Mouse (Mus musculus) forebrain, embryonic 12.5 days (tissue): ENCODE data around the gene Cdk14. TPM values are rescaled to one million over a fixed set of nuclear protein-coding genes. Genes with fewer than 3 reads are reported as not detected.
A peak's percentile ranks its signal among the peaks of the same experiment; 100 is the strongest.

Experiments
- ATAC-seq: fragments of 200-750 bp; cut with Nextera tagmentation; 2 replicates; pipeline ENCODE4 v1.8.0; 2017; ENCODE audit warnings: moderate TSS enrichment; ENCODE audit not compliant: low FRiP score
- H3K27ac ChIP-seq: fragments of 300-500 bp; sonication (generic); 2 replicates; pipeline ENCODE4 v1.5.1; 2016; ENCODE audit warnings: mild to moderate bottlenecking
- H3K27me3 ChIP-seq: fragments of 300-500 bp; sonication (generic); 2 replicates; pipeline ENCODE4 v1.6.1; 2016; ENCODE audit warnings: mild to moderate bottlenecking
- H3K36me3 ChIP-seq: fragments of 300-500 bp; sonication (generic); replicated peaks from 2 replicates; pipeline ENCODE4 v1.6.1; 2016; ENCODE audit warnings: mild to moderate bottlenecking
- H3K4me1 ChIP-seq: fragments of 300-500 bp; sonication (generic); 2 replicates; pipeline ENCODE4 v1.6.1; 2016
- H3K4me2 ChIP-seq: fragments of 300-500 bp; sonication (generic); 2 replicates; pipeline ENCODE4 v1.6.1; 2016; ENCODE audit warnings: mild to moderate bottlenecking, moderate library complexity
- H3K4me3 ChIP-seq: fragments of 300-500 bp; sonication (generic); replicated peaks from 2 replicates; pipeline ENCODE4 v1.5.1; 2016; ENCODE audit warnings: mild to moderate bottlenecking
- H3K9ac ChIP-seq: fragments of 300-500 bp; sonication (generic); 2 replicates; pipeline ENCODE4 v1.6.1; 2016; ENCODE audit warnings: mild to moderate bottlenecking
- H3K9me3 ChIP-seq: fragments of 300-500 bp; sonication (generic); 2 replicates; pipeline ENCODE4 v1.6.1; 2016
- WGBS: fragments of 180-500 bp; shearing (Covaris S2); methylation state at CpG from one replicate; pipeline ENCODE4 v1.1.7; 2016; 5-methylcytosine and 5-hydroxymethylcytosine counted together
- polyA plus RNA-seq: library from polyadenylated mRNA; unstranded; fragments of >200 nt; fragmentation: Nextera tagmentation; extraction: Ambion mirVana; gene quantifications from 2 replicates; pipeline ENCODE4 v1.2.1, GENCODE M21; 2016

The Cdk14 gene
- polyA plus RNA-seq, 1 experiment from 2014 or later = 33.0 TPM

DNA sequence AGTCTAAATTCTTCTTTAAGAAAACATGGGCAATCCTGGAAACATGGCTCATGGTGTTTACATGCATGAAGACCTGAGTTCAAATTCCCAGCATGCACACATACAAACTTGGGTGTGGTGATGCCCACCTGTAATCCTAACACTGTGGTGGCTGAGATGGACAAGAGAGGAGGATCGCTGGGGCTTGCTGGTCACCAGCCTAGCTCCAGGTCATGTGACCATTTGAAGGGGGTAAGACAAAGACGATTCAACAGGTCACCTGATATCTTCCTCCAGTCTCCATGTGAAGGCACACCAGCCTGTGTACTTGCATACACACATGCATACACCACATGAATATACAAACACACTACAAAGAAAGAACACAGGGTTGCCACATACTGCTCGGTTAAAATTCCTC lies 406.3 kb downstream of the Cdk14 start:
- WGBS = 87% methylated on average over 3 of the region's 3 CpGs
- H3K27ac ChIP-seq = no peak overlapping the region
- H3K9ac ChIP-seq = no peak overlapping the region
- H3K4me2 ChIP-seq = no peak overlapping the region
- H3K4me3 ChIP-seq = no peak overlapping the region
- no peak for ATAC-seq
- H3K4me1 ChIP-seq = no peaks in the 10 kb centered on the region
- H3K36me3 ChIP-seq = no peaks in the 10 kb centered on the region
- peaks cover 10% of the 10 kb centered on the region for H3K27me3 ChIP-seq
- H3K9me3 ChIP-seq = no peaks in the 10 kb centered on the region

DNA sequence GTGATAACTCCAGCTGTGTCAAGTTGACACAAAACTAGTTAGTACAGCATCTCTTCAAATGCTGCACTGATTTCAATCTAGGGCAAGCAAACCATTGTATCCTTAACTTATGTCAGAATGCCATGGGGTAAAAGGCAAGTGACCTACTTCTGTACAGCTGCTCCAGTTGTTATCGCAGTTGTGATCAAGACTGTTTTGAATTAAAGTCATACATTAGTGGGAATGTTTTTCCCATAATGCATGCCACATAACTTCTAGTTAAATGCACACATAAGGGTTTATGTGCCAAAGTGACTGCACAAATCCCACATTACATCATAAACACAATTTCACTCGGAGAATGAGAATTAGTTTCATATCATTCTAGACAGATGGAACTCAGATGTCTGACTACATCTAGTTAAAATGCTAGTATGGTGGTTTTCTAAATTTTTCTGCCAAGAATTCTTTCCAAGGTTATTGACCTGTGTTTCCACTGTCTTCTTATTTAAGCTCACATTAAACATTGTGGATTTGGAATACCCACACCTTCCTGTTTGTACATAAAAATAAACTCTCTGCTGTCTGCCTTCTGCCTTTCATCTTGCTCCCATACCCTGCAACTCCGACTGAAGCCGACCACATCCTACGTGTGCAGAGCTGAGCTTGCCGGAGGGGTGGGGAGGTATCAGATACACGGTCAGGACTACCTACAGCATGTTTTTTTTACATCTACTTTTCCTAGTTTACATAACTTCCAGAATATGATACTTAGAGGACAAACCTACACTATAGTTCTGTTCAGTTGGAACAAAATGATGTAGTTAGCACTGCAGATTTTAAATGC lies 407.4 kb downstream of the Cdk14 start:
- peaks cover 7% of the 10 kb centered on the region for H3K4me1 ChIP-seq
- peaks cover 10% of the 10 kb centered on the region for H3K27me3 ChIP-seq
- no peaks in the 10 kb centered on the region for H3K9me3 ChIP-seq
- H3K9ac ChIP-seq = no peak overlapping the region
- H3K4me2 ChIP-seq = no peak overlapping the region
- H3K27ac ChIP-seq = no peak overlapping the region
- H3K36me3 ChIP-seq = no peaks in the 10 kb centered on the region
- no peak overlapping the region for H3K4me3 ChIP-seq
- ATAC-seq = no peak
- WGBS = 85% methylated on average over 7 of the region's 7 CpGs

DNA sequence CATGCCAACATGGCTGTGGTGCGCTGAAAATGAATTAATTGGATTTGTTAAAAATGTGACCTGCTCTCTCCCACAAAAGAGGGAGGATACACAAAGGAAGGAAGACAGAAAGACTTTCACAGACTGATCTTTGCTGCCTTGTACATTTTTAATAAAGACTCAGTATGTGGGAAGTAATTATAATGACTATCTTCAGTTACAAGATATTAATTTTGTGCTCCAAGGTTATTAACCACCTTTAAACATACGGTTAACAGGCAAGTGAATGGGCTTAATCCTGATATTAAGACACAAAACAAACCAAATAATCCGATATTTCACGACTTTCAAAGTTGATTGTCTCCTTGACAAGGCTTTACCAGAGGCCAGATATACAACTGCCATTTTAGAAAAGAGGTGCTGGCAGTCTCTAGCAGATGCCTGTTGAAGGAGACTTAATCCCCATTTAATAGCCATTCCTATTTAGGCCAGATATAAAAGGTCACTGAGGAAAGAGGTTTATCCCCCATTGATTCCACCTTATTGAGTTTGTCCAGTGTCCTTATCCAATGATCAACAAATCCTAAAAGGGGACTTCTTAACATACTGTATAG lies 411.9 kb downstream of the Cdk14 start:
- Histone ChIP-seq H3K4me3 (no peak overlapping the region), H3K9me3 (no peaks in the 10 kb centered on the region), H3K27ac (no peak overlapping the region), H3K4me2 (peak overlapping the region; percentile 13; the same call in 1 of the 2 replicates), H3K4me1 (peaks cover 17% of the 10 kb centered on the region), H3K36me3 (no peaks in the 10 kb centered on the region), H3K9ac (no peak overlapping the region), H3K27me3 (peaks cover 10% of the 10 kb centered on the region)
- no peak for ATAC-seq
- 15% methylated on average over 4 of the region's 4 CpGs for WGBS

DNA sequence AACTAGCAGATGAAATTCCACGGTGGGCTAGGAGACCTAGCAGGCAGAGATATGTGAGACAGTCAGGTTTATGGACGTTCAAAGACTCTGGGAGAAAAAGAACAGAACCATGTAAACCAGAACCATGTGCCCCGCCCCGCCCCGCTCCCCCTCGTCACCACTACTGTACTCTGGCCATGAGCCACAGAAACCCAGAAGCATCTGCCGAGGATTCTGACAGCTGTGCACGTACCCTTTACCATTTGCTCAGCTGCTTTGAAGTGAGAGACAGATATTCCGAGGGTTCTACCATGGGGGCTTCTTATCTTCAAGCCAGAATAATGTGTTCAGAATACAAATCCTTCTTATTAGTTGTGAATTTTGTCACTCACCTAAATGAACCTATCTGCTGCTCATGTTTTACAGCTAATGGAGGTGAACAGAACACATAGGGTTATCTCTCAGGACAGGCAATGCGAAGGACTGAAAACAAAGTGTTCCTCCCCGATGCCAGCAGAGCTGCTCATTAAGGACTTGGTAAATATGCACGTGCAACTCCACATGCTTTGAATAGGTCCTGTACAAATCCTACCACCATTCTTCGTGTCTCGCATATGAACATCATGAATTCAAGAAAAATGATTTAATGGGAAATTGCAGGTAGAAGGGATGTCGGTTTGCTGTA lies 412.5 kb downstream of the Cdk14 start:
- H3K27me3 ChIP-seq = peaks cover 10% of the 10 kb centered on the region
- 46% methylated on average over 15 of the region's 15 CpGs for WGBS

DNA sequence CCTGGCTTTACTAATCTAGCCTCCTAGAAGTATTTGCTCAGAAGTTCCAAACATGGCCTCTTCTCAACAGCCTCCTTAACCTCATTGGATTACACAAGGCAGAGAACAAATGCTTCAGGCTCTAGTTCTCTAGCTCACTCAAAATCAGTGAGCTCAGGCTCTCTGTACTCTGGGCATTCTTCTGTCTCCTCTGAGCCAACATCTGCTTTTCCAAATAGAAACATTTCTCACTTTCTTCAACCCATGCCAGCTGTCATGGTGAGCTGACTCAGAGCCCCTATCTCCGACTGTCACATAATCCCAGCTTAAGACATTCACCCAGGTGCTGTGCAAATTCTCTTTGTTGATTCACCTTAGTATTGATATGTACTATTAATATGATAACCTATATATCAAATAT lies 414.5 kb downstream of the Cdk14 start:
- H3K4me3 ChIP-seq = no peak overlapping the region
- H3K36me3 ChIP-seq = no peaks in the 10 kb centered on the region
- no peaks in the 10 kb centered on the region for H3K9me3 ChIP-seq
- no peaks in the 10 kb centered on the region for H3K27me3 ChIP-seq
- no peak overlapping the region for H3K4me2 ChIP-seq
- H3K4me1 ChIP-seq = peaks cover 17% of the 10 kb centered on the region
- H3K9ac ChIP-seq = no peak overlapping the region
- no peak overlapping the region for H3K27ac ChIP-seq
- ATAC-seq = no peak
- 82% methylated on average over 1 of the region's 1 CpGs for WGBS

More for the DNA sequence above, 412.5 kb downstream of the Cdk14 start:
- Histone ChIP-seq H3K4me2 (peak overlapping the region; percentile 13; the same call in 1 of the 2 replicates), H3K9ac (no peak overlapping the region), H3K4me3 (no peak overlapping the region), H3K4me1 (peaks cover 17% of the 10 kb centered on the region), H3K9me3 (no peaks in the 10 kb centered on the region), H3K27ac (no peak overlapping the region), H3K36me3 (no peaks in the 10 kb centered on the region)
- ATAC-seq = peak; percentile 57; the same call in 1 of the 2 replicates

DNA sequence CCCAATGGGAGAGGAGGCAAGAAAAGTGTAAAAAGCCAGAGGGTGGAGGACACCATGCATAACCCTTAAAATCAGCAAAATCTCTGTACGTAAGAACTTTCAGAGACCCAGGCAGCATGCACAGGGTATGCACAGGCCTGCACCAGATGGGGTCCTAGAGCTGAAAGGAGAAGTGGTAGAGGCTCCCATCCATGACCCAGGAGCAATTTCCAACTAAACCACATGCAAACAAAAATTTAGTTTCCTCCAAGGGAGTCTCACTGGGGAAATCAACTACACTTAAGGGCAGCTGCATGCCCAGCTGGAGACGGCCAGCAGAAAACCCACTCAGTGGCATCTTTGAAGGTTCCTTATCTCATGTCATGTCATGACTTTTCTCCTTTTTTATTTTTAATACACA lies 415.4 kb downstream of the Cdk14 start:
- no peak overlapping the region for H3K4me2 ChIP-seq
- no peak overlapping the region for H3K27ac ChIP-seq
- H3K4me3 ChIP-seq = no peak overlapping the region
- no peaks in the 10 kb centered on the region for H3K9me3 ChIP-seq
- peaks cover 17% of the 10 kb centered on the region for H3K4me1 ChIP-seq
- no peak overlapping the region for H3K9ac ChIP-seq
- H3K27me3 ChIP-seq = no peaks in the 10 kb centered on the region
- 93% methylated on average over 2 of the region's 2 CpGs for WGBS
- no peaks in the 10 kb centered on the region for H3K36me3 ChIP-seq
- ATAC-seq = no peak

DNA sequence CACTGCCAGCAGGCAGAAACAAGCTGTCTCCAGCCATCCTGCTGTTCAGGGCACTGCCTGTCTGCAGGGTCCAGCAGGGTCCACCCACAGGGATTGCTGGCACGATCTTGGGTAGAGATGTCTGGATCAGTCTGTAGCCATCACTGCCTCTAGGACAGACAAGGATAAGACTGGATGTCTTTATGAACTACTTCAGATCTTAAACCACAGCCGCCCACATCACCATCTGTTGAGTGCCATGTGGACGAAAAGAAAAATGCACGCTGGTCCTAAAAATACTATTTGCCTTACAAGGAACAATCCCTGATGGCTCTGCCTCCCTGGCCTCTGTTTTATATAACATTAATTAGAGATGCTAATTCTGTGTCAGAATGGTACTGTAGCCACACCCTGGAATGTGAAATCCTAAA lies 426.9 kb downstream of the Cdk14 start:
- H3K4me3 ChIP-seq = no peak overlapping the region
- H3K4me1 ChIP-seq = peaks cover 12% of the 10 kb centered on the region
- H3K27ac ChIP-seq = no peak overlapping the region
- H3K4me2 ChIP-seq = no peak overlapping the region
- 87% methylated on average over 4 of the region's 4 CpGs for WGBS
- no peak for ATAC-seq
- no peaks in the 10 kb centered on the region for H3K27me3 ChIP-seq
- no peaks in the 10 kb centered on the region for H3K36me3 ChIP-seq
- H3K9ac ChIP-seq = no peak overlapping the region
- H3K9me3 ChIP-seq = no peaks in the 10 kb centered on the region

DNA sequence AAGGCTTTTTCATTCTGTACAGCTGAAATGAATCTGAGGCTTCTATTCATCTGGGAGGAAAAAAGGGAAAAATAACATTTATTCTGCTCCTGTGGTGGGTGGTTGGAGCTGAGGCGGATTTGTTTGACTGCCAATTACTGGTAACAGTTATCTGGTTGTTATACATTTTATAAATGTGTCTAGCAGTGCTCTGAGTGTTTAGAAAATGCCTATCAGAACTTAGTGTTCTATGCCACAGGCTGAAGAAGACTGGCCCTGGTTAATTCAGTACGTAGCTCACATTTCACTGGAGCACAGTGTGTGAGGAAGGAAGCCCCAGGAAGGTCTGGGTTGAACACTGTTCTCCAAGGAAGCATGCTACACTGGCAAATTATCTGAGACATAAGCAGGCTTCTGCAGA lies 429.1 kb downstream of the Cdk14 start:
- Histone ChIP-seq H3K4me1 (peaks cover 12% of the 10 kb centered on the region), H3K27me3 (no peaks in the 10 kb centered on the region), H3K36me3 (no peaks in the 10 kb centered on the region), H3K27ac (no peak overlapping the region; the same call in 1 of the 2 replicates), H3K4me3 (no peak overlapping the region), H3K9me3 (no peaks in the 10 kb centered on the region), H3K9ac (no peak overlapping the region), H3K4me2 (no peak overlapping the region)
- no peak for ATAC-seq
- 56% methylated on average over 2 of the region's 2 CpGs for WGBS

DNA sequence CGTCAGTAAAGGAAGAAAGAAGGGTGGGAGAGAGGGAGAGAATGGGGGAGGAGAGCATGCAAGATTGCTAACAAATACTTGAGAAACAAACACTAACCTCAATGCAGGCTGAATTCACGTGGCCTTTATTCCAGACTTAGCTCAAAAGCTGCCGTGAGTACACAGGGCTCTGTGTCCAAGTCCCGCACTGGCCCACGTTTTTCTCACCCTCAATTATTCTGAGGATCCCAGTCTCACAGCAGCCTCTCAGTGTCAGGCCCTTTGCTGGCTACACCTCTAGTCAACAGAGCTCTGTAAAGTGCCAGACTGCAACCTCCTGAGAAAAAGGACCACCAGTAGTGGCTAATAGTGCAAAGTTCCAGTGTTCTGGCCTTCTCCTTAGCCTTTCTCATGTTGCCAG lies 429.9 kb downstream of the Cdk14 start:
- no peaks in the 10 kb centered on the region for H3K27me3 ChIP-seq
- ATAC-seq = no peak
- H3K4me1 ChIP-seq = peaks cover 12% of the 10 kb centered on the region
- no peak overlapping the region for H3K9ac ChIP-seq
- H3K36me3 ChIP-seq = no peaks in the 10 kb centered on the region
- H3K9me3 ChIP-seq = no peaks in the 10 kb centered on the region
- no peak overlapping the region for H3K4me3 ChIP-seq
- no peak overlapping the region for H3K4me2 ChIP-seq
- WGBS = 32% methylated on average over 5 of the region's 5 CpGs
- H3K27ac ChIP-seq = no peak overlapping the region

DNA sequence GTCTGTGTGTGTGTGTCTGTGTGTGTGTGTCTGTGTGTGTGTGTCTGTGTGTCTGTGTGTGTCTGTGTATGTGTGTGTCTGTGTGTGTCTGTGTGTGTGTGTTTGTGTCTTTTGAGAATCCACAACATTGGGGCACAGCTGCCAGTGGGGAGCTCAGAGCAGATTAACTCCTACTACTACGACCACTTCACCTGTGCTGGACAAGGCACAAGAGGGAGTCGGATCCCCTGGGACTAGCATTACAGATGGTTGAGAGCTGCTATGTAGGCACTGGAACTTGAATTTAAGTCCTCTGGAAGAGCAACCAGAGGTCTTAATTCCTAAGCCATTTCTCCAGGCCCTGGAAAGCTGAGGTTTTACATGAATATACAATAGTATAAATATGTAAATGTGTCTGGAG lies 433.9 kb downstream of the Cdk14 start:
- Histone ChIP-seq H3K27ac (no peak overlapping the region), H3K9me3 (no peaks in the 10 kb centered on the region), H3K4me1 (peaks cover 8% of the 10 kb centered on the region), H3K4me3 (no peak overlapping the region), H3K36me3 (no peaks in the 10 kb centered on the region), H3K9ac (no peak overlapping the region), H3K4me2 (no peak overlapping the region), H3K27me3 (no peaks in the 10 kb centered on the region)
- no peak for ATAC-seq
- WGBS = 74% methylated on average over 2 of the region's 2 CpGs

DNA sequence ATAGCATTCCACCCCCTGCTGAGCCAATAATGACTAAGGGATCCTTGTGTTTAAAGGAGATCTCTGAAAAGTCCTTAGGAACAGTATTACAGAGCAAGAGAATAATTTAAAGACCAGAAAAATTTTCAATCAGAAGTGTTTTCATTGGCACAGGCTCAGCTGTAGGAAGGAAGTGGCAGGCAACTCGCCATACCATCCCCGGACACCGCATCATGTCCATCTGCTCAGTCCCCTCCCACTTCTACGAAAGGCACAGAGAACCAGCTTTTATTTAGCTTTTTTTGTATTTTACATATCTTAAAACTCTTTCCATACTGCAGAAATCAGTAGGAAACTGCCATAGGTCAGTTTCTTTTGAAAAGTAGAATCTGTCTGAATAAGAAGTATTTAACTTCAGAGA lies 440.6 kb downstream of the Cdk14 start:
- H3K9ac ChIP-seq = no peak overlapping the region
- H3K4me1 ChIP-seq = no peaks in the 10 kb centered on the region
- ATAC-seq = no peak
- no peaks in the 10 kb centered on the region for H3K36me3 ChIP-seq
- no peak overlapping the region for H3K4me2 ChIP-seq
- H3K27ac ChIP-seq = no peak overlapping the region
- H3K9me3 ChIP-seq = no peaks in the 10 kb centered on the region
- H3K4me3 ChIP-seq = no peak overlapping the region
- 85% methylated on average over 4 of the region's 4 CpGs for WGBS
- no peaks in the 10 kb centered on the region for H3K27me3 ChIP-seq

DNA sequence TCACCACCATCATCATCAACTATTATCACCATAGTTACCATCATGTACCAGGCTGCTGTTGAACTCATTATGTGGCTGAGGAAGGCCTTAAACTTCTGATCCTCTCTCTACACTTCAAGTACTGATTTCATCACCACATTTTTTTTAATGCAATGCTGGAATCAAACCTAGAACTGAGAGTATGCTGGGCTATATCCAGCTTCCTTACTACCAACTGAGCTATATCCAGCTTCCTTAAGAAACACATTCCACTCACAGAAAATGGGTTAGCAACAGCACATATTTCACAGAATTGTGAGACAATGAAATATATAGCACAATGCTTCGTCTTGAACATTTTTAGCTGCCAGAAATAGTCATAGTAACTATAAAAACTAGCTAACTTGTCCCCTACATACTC lies 446.7 kb downstream of the Cdk14 start:
- H3K4me2 ChIP-seq = no peak overlapping the region
- no peaks in the 10 kb centered on the region for H3K9me3 ChIP-seq
- H3K27ac ChIP-seq = no peak overlapping the region
- H3K4me1 ChIP-seq = no peaks in the 10 kb centered on the region
- 86% methylated on average over 1 of the region's 1 CpGs for WGBS
- no peak overlapping the region for H3K4me3 ChIP-seq
- no peaks in the 10 kb centered on the region for H3K27me3 ChIP-seq
- no peak for ATAC-seq
- no peaks in the 10 kb centered on the region for H3K36me3 ChIP-seq
- no peak overlapping the region for H3K9ac ChIP-seq
